Mouse (Mus musculus): ENCODE measurements around the gene Gm3625. TPM values are rescaled to one million over a fixed set of nuclear protein-coding genes. Genes with fewer than 3 reads are reported as not detected.

Gm3625 gene
- total RNA-seq (2023): not detected

GRCm38 (mm10) chr12:4592541-4593165 lies at the start of gene Gm3625, which contains the start of gene Itsn2:
Gm3625 (minus strand) TSS chr12:4592927.
Itsn2 (plus strand) TSS chr12:4592638.

Other genes with a start within 250 kb of the Gm3625 start
- 54.6 TPM for gene Ncoa1, start 115.7 kb downstream of the Gm3625 start, total RNA-seq (2023)
- 196 TPM for gene Itsn2, start 289 bp downstream of the Gm3625 start, total RNA-seq (2023)
- not detected for gene Fam228a, start 145.5 kb upstream of the Gm3625 start, total RNA-seq (2023)
- 1.5 TPM for gene Pfn4, start 176.1 kb upstream of the Gm3625 start, total RNA-seq (2023)
- gene Fam228b, start 176.3 kb upstream of the Gm3625 start, total RNA-seq (2023): 4.7 TPM
- gene Sf3b6, start 224.6 kb upstream of the Gm3625 start, total RNA-seq (2023): 154 TPM
- gene Fkbp1b, start 248.7 kb upstream of the Gm3625 start, total RNA-seq (2023): not detected